Mouse (Mus musculus): ENCODE measurements around the gene Ulk4. TPM values are rescaled to one million over a fixed set of nuclear protein-coding genes. Genes with fewer than 3 reads are reported as not detected.

Gene Ulk4
- polyA plus RNA-seq, 1 experiment from 2014 or later = 161 TPM

- Histone ChIP-seq H3K9ac (ENCODE audit: low read depth, low read length) (no peak overlapping the region), H3K27me3 (ENCODE audit: control insufficient read depth, insufficient read depth, low read length) (no peaks in the 10 kb centered on the region), H3K9me3 (ENCODE audit: control insufficient read depth, low read length) (no peaks in the 10 kb centered on the region), H3K4me1 (replicated peaks; ENCODE audit: control insufficient read depth, insufficient read depth, low read length) (peaks cover 5% of the 10 kb centered on the region; the same call in 1 of the 2 replicates), H3K4me2 (replicated peaks; ENCODE audit: low read depth, low read length) (no peak overlapping the region), H3K4me3 (ENCODE audit: low read depth, low read length) (no peak overlapping the region), H3K36me3 (ENCODE audit: control insufficient read depth, insufficient read depth, low read length) (no peaks in the 10 kb centered on the region), H3K27ac (ENCODE audit: low read depth, low read length) (no peak overlapping the region; the same call in 1 of the 2 replicates)
- 0 out of 2 replicates have a peak, but pooled peaks have one; percentile 40 for ATAC-seq (ENCODE audit: low FRiP score)
- DNase-seq (ENCODE audit: low spot score) = peak; percentile 58
- 52% methylated on average over 5 of the region's 5 CpGs for WGBS
Measured at GRCm38 (mm10) chr9:121037975-121038374, 239.0 kb downstream of the Ulk4 start.

GRCm38 (mm10) chr9:121035296-121035695, 241.7 kb downstream of the Ulk4 start:
- no peak overlapping the region for H3K27ac ChIP-seq (ENCODE audit: low read depth, low read length)
- H3K4me1 ChIP-seq (replicated peaks; ENCODE audit: control insufficient read depth, insufficient read depth, low read length) = peaks cover 10% of the 10 kb centered on the region
- H3K36me3 ChIP-seq (ENCODE audit: control insufficient read depth, insufficient read depth, low read length) = no peaks in the 10 kb centered on the region
- no peaks in the 10 kb centered on the region for H3K9me3 ChIP-seq (ENCODE audit: control insufficient read depth, low read length)
- ATAC-seq (ENCODE audit: low FRiP score) (no peak), DNase-seq (ENCODE audit: low spot score) (no peak)
- no peak overlapping the region for H3K4me2 ChIP-seq (replicated peaks; ENCODE audit: low read depth, low read length)
- no peak overlapping the region for H3K4me3 ChIP-seq (ENCODE audit: low read depth, low read length)
- no peak overlapping the region for H3K9ac ChIP-seq (ENCODE audit: low read depth, low read length)
- 83% methylated on average over 6 of the region's 6 CpGs for whole genome bisulfite sequencing
- H3K27me3 ChIP-seq (ENCODE audit: control insufficient read depth, insufficient read depth, low read length) = no peaks in the 10 kb centered on the region

- no peak for DNase-seq (ENCODE audit: low spot score)
- no peak for ATAC-seq (ENCODE audit: low FRiP score)
- Histone ChIP-seq H3K27ac (ENCODE audit: low read depth, low read length) (no peak overlapping the region), H3K9me3 (ENCODE audit: control insufficient read depth, low read length) (no peaks in the 10 kb centered on the region), H3K27me3 (ENCODE audit: control insufficient read depth, insufficient read depth, low read length) (no peaks in the 10 kb centered on the region), H3K36me3 (ENCODE audit: control insufficient read depth, insufficient read depth, low read length) (no peaks in the 10 kb centered on the region), H3K4me2 (replicated peaks; ENCODE audit: low read depth, low read length) (no peak overlapping the region), H3K4me1 (replicated peaks; ENCODE audit: control insufficient read depth, insufficient read depth, low read length) (peaks cover 10% of the 10 kb centered on the region), H3K9ac (ENCODE audit: low read depth, low read length) (no peak overlapping the region), H3K4me3 (ENCODE audit: low read depth, low read length) (no peak overlapping the region)
- WGBS = 85% methylated on average over 4 of the region's 4 CpGs
Measured at GRCm38 (mm10) chr9:121033596-121033995, 243.4 kb downstream of the Ulk4 start.

GRCm38 (mm10) chr9:121032322-121032964, 244.6 kb downstream of the Ulk4 start:
- Histone ChIP-seq H3K9me3 (ENCODE audit: control insufficient read depth, low read length) (no peaks in the 10 kb centered on the region), H3K4me1 (replicated peaks; ENCODE audit: control insufficient read depth, insufficient read depth, low read length) (peaks cover 10% of the 10 kb centered on the region; the same call in 1 of the 2 replicates), H3K27me3 (ENCODE audit: control insufficient read depth, insufficient read depth, low read length) (no peaks in the 10 kb centered on the region), H3K4me3 (ENCODE audit: low read depth, low read length) (no peak overlapping the region), H3K36me3 (ENCODE audit: control insufficient read depth, insufficient read depth, low read length) (no peaks in the 10 kb centered on the region), H3K27ac (ENCODE audit: low read depth, low read length) (no peak overlapping the region), H3K4me2 (replicated peaks; ENCODE audit: low read depth, low read length) (no peak overlapping the region), H3K9ac (ENCODE audit: low read depth, low read length) (no peak overlapping the region)
- 38% methylated on average over 10 of the region's 10 CpGs for WGBS
- DNase-seq (ENCODE audit: low spot score) = no peak
- ATAC-seq (ENCODE audit: low FRiP score) = 0 out of 2 replicates have a peak, but pooled peaks have one; percentile 33

- WGBS = 48% methylated on average over 10 of the region's 10 CpGs
- Histone ChIP-seq H3K9ac (ENCODE audit: low read depth, low read length) (no peak overlapping the region), H3K36me3 (ENCODE audit: control insufficient read depth, insufficient read depth, low read length) (no peaks in the 10 kb centered on the region), H3K4me1 (replicated peaks; ENCODE audit: control insufficient read depth, insufficient read depth, low read length) (peaks cover 6% of the 10 kb centered on the region; the same call in 1 of the 2 replicates), H3K27me3 (ENCODE audit: control insufficient read depth, insufficient read depth, low read length) (no peaks in the 10 kb centered on the region), H3K4me3 (ENCODE audit: low read depth, low read length) (no peak overlapping the region), H3K4me2 (replicated peaks; ENCODE audit: low read depth, low read length) (no peak overlapping the region), H3K9me3 (ENCODE audit: control insufficient read depth, low read length) (no peaks in the 10 kb centered on the region), H3K27ac (ENCODE audit: low read depth, low read length) (no peak overlapping the region)
- no peak for DNase-seq (ENCODE audit: low spot score)
- no peak for ATAC-seq (ENCODE audit: low FRiP score)
Measured at GRCm38 (mm10) chr9:121030949-121031348, 246.0 kb downstream of the Ulk4 start.

- ATAC-seq (ENCODE audit: low FRiP score) = no peak
- Histone ChIP-seq H3K4me2 (replicated peaks; ENCODE audit: low read depth, low read length) (no peak overlapping the region), H3K9ac (ENCODE audit: low read depth, low read length) (no peak overlapping the region), H3K27me3 (ENCODE audit: control insufficient read depth, insufficient read depth, low read length) (no peaks in the 10 kb centered on the region), H3K4me3 (ENCODE audit: low read depth, low read length) (no peak overlapping the region), H3K9me3 (ENCODE audit: control insufficient read depth, low read length) (no peaks in the 10 kb centered on the region), H3K27ac (ENCODE audit: low read depth, low read length) (no peak overlapping the region), H3K36me3 (ENCODE audit: control insufficient read depth, insufficient read depth, low read length) (no peaks in the 10 kb centered on the region), H3K4me1 (replicated peaks; ENCODE audit: control insufficient read depth, insufficient read depth, low read length) (peaks cover 6% of the 10 kb centered on the region; the same call in 1 of the 2 replicates)
- DNase-seq (ENCODE audit: low spot score) = no peak
- 43% methylated on average over 9 of the region's 9 CpGs for WGBS
Measured at GRCm38 (mm10) chr9:121029786-121030185, 247.2 kb downstream of the Ulk4 start.

- Histone ChIP-seq H3K4me1 (replicated peaks; ENCODE audit: control insufficient read depth, insufficient read depth, low read length) (no peaks in the 10 kb centered on the region), H3K4me3 (ENCODE audit: low read depth, low read length) (no peak overlapping the region), H3K4me2 (replicated peaks; ENCODE audit: low read depth, low read length) (no peak overlapping the region), H3K27me3 (ENCODE audit: control insufficient read depth, insufficient read depth, low read length) (no peaks in the 10 kb centered on the region), H3K9me3 (ENCODE audit: control insufficient read depth, low read length) (no peaks in the 10 kb centered on the region), H3K9ac (ENCODE audit: low read depth, low read length) (no peak overlapping the region), H3K27ac (ENCODE audit: low read depth, low read length) (no peak overlapping the region), H3K36me3 (ENCODE audit: control insufficient read depth, insufficient read depth, low read length) (no peaks in the 10 kb centered on the region)
- 93% methylated on average over 14 of the region's 14 CpGs for WGBS
- no peak for DNase-seq (ENCODE audit: low spot score)
- ATAC-seq (ENCODE audit: low FRiP score) = no peak
Measured at GRCm38 (mm10) chr9:121023526-121024264, 253.3 kb downstream of the Ulk4 start.

- DNase-seq (ENCODE audit: low spot score) (no peak), ATAC-seq (ENCODE audit: low FRiP score) (no peak)
- H3K9ac ChIP-seq (ENCODE audit: low read depth, low read length) = no peak overlapping the region
- H3K36me3 ChIP-seq (ENCODE audit: control insufficient read depth, insufficient read depth, low read length) = no peaks in the 10 kb centered on the region
- H3K4me1 ChIP-seq (replicated peaks; ENCODE audit: control insufficient read depth, insufficient read depth, low read length) = no peaks in the 10 kb centered on the region
- 76% methylated on average over 11 of the region's 11 CpGs for WGBS
- no peaks in the 10 kb centered on the region for H3K9me3 ChIP-seq (ENCODE audit: control insufficient read depth, low read length)
- H3K4me2 ChIP-seq (replicated peaks; ENCODE audit: low read depth, low read length) = no peak overlapping the region
- no peaks in the 10 kb centered on the region for H3K27me3 ChIP-seq (ENCODE audit: control insufficient read depth, insufficient read depth, low read length)
- no peak overlapping the region for H3K4me3 ChIP-seq (ENCODE audit: low read depth, low read length)
- no peak overlapping the region for H3K27ac ChIP-seq (ENCODE audit: low read depth, low read length)
Measured at GRCm38 (mm10) chr9:121020360-121020759, 256.6 kb downstream of the Ulk4 start.

GRCm38 (mm10) chr9:121019932-121020331, 257.1 kb downstream of the Ulk4 start:
- Histone ChIP-seq H3K36me3 (ENCODE audit: control insufficient read depth, insufficient read depth, low read length) (no peaks in the 10 kb centered on the region), H3K9me3 (ENCODE audit: control insufficient read depth, low read length) (no peaks in the 10 kb centered on the region), H3K4me3 (ENCODE audit: low read depth, low read length) (no peak overlapping the region), H3K9ac (ENCODE audit: low read depth, low read length) (no peak overlapping the region), H3K27me3 (ENCODE audit: control insufficient read depth, insufficient read depth, low read length) (no peaks in the 10 kb centered on the region), H3K4me2 (replicated peaks; ENCODE audit: low read depth, low read length) (no peak overlapping the region), H3K27ac (ENCODE audit: low read depth, low read length) (no peak overlapping the region), H3K4me1 (replicated peaks; ENCODE audit: control insufficient read depth, insufficient read depth, low read length) (no peaks in the 10 kb centered on the region)
- 77% methylated on average over 13 of the region's 13 CpGs for WGBS
- DNase-seq (ENCODE audit: low spot score) (no peak), ATAC-seq (ENCODE audit: low FRiP score) (no peak)
